Mouse (Mus musculus): ENCODE data around the gene Lmod3.

- TF ChIP-seq CTCF (conservative IDR thresholded peaks at IDR 0.05; ENCODE audit: low read length): no peak
- TF ChIP-seq NANOG (IDR thresholded peaks at IDR 0.05; ENCODE audit: borderline replicate concordance, low read length): no peak
- TF ChIP-seq POU5F1 (IDR thresholded peaks at IDR 0.05; ENCODE audit: borderline replicate concordance, low read length): no peak
Observed at GRCm38 (mm10) chr6:97295866-97296527, 43.4 kb upstream of the Lmod3 start.
